Mouse (Mus musculus) MEL (cell line): ENCODE results near the gene Ccdc141. TPM values are rescaled to one million over a fixed set of nuclear protein-coding genes. Genes with fewer than 3 reads are reported as not detected.

Source experiments
- DNase-seq: peaks from one replicate; pipeline ENCODE4 v3.0.0; 2011; ENCODE audit warnings: low read depth, low spot score
- H3K27ac ChIP-seq: 2 replicates; pipeline ENCODE4 v1.5.1; 2012; ENCODE audit warnings: low read depth, mild to moderate bottlenecking, control low read depth, low read length, moderate library complexity; ENCODE audit not compliant: control insufficient read depth
- H3K27me3 ChIP-seq, 2 experiments: fragments of 150-350 bp in 1 of 2; sonication (generic) in 1 of 2; 2 replicates each; pipeline ENCODE4 v1.6.1; 2012; ENCODE audit warnings: low read length in 2 of 2, mild to moderate bottlenecking in 2 of 2, improper control_type of control experiment in 1 of 2, moderate library complexity in 1 of 2; ENCODE audit not compliant: insufficient read depth in 2 of 2, control insufficient read depth in 1 of 2
- H3K36me3 ChIP-seq, 2 experiments: 2 replicates each; pipeline ENCODE4 v1.6.1; 2012 to 2014; ENCODE audit warnings: low read length in 2 of 2, improper control_type of control experiment in 1 of 2, inconsistent platforms in 1 of 2, mild to moderate bottlenecking in 1 of 2; ENCODE audit not compliant: insufficient read depth in 2 of 2, control insufficient read depth in 1 of 2
- H3K4me1 ChIP-seq, 2 experiments: fragments of 150-350 bp in 1 of 2; sonication (generic) in 1 of 2; 2 replicates each; pipeline ENCODE4 v1.6.1; 2012; ENCODE audit warnings: low read length in 2 of 2, improper control_type of control experiment in 1 of 2, mild to moderate bottlenecking in 1 of 2; ENCODE audit not compliant: insufficient read depth in 2 of 2, control insufficient read depth in 1 of 2
- H3K4me3 ChIP-seq, 2 experiments: fragments of 150-350 bp in 1 of 2; sonication (generic) in 1 of 2; 2 replicates each; pipeline ENCODE4 v1.5.1; 2012; ENCODE audit warnings: low read depth in 2 of 2, low read length in 2 of 2, mild to moderate bottlenecking in 2 of 2, moderate library complexity in 2 of 2, control low read depth in 1 of 2, improper control_type of control experiment in 1 of 2; ENCODE audit not compliant: control insufficient read depth in 1 of 2, insufficient read depth in 1 of 2
- H3K79me2 ChIP-seq: 2 replicates; pipeline ENCODE4 v1.6.1; 2012; ENCODE audit warnings: mild to moderate bottlenecking, low read length, moderate library complexity; ENCODE audit not compliant: control insufficient read depth, poor library complexity, insufficient read depth
- H3K9ac ChIP-seq: 2 replicates; pipeline ENCODE4 v1.6.1; 2012; ENCODE audit warnings: low read depth, mild to moderate bottlenecking, control low read depth, low read length, moderate library complexity; ENCODE audit not compliant: control insufficient read depth, poor library complexity, severe bottlenecking
- H3K9me3 ChIP-seq: fragments of 150-350 bp; sonication (generic); replicated peaks from 2 replicates; pipeline ENCODE4 v1.6.1; 2012; ENCODE audit warnings: mild to moderate bottlenecking, low read length, improper control_type of control experiment, moderate library complexity; ENCODE audit not compliant: insufficient read depth
- BHLHE40 ChIP-seq: IDR thresholded peaks from 2 replicates; pipeline ENCODE4 v1.6.1; 2012; ENCODE audit warnings: low read depth, mild to moderate bottlenecking, inconsistent platforms, low read length, improper control_type of control experiment, borderline replicate concordance
- CTCF ChIP-seq, 3 experiments: IDR thresholded peaks in 2 of 3; conservative IDR thresholded peaks in 1 of 3; 2 replicates each; pipeline ENCODE4 v1.5.1; 2011 to 2012; ENCODE audit warnings: low read length in 3 of 3, low read depth in 2 of 3, mild to moderate bottlenecking in 2 of 3, improper control_type of control experiment in 1 of 3, inconsistent platforms in 1 of 3, mixed read lengths in 1 of 3, moderate library complexity in 1 of 3; ENCODE audit not compliant: control insufficient read depth in 1 of 3, insufficient read depth in 1 of 3, poor library complexity in 1 of 3, severe bottlenecking in 1 of 3
- E2F4 ChIP-seq: IDR thresholded peaks from 2 replicates; pipeline ENCODE4 v1.6.1; 2011; ENCODE audit warnings: low read depth, low read length, improper control_type of control experiment, borderline replicate concordance
- EP300 ChIP-seq, 2 experiments: IDR thresholded peaks; 2 replicates each; pipeline ENCODE4 v1.6.1; 2011; ENCODE audit warnings: improper control_type of control experiment in 2 of 2, low read length in 2 of 2, low read depth in 1 of 2, mild to moderate bottlenecking in 1 of 2
- GABPA ChIP-seq: IDR thresholded peaks from 2 replicates; pipeline ENCODE4 v1.6.1; 2012; ENCODE audit warnings: low read depth, mild to moderate bottlenecking, inconsistent platforms, low read length, improper control_type of control experiment, moderate library complexity
- GATA1 ChIP-seq: IDR thresholded peaks from 2 replicates; pipeline ENCODE4 v1.6.1; 2011; ENCODE audit warnings: low read depth, low read length, improper control_type of control experiment
- HCFC1 ChIP-seq: IDR thresholded peaks from 2 replicates; pipeline ENCODE4 v1.6.1; 2012; ENCODE audit warnings: low read depth, mild to moderate bottlenecking, inconsistent platforms, low read length, improper control_type of control experiment, moderate library complexity
- MAX ChIP-seq: IDR thresholded peaks from 2 replicates; pipeline ENCODE4 v1.6.1; 2011; ENCODE audit warnings: low read length, improper control_type of control experiment
- MYB ChIP-seq: IDR thresholded peaks from 2 replicates; pipeline ENCODE4 v1.6.1; 2011; ENCODE audit warnings: mild to moderate bottlenecking, low read depth, low read length, improper control_type of control experiment
- MYC ChIP-seq: IDR thresholded peaks from 2 replicates; pipeline ENCODE4 v1.6.1; 2011; ENCODE audit warnings: low read depth, mild to moderate bottlenecking, low read length, improper control_type of control experiment, moderate library complexity
- NELFE ChIP-seq: IDR thresholded peaks from 2 replicates; pipeline ENCODE4 v1.6.1; 2011; ENCODE audit warnings: low read depth, low read length, improper control_type of control experiment
- NRF1 ChIP-seq: IDR thresholded peaks from 2 replicates; pipeline ENCODE4 v1.6.1; 2014; ENCODE audit warnings: low read depth, mild to moderate bottlenecking, inconsistent platforms, low read length, improper control_type of control experiment, moderate library complexity; ENCODE audit not compliant: poor library complexity, insufficient read depth, severe bottlenecking
- POLR2A ChIP-seq, 2 experiments: IDR thresholded peaks; 2 replicates each; pipeline ENCODE4 v1.6.1; 2011 to 2012; ENCODE audit warnings: low read length in 2 of 2, mild to moderate bottlenecking in 2 of 2, control low read depth in 1 of 2, improper control_type of control experiment in 1 of 2, low read depth in 1 of 2, moderate library complexity in 1 of 2; ENCODE audit not compliant: control insufficient read depth in 1 of 2, insufficient read depth in 1 of 2, poor library complexity in 1 of 2
- POLR2AphosphoS2 ChIP-seq: IDR thresholded peaks from 2 replicates; pipeline ENCODE4 v1.6.1; 2011; ENCODE audit warnings: low read length, improper control_type of control experiment
- RAD21 ChIP-seq: IDR thresholded peaks from 2 replicates; pipeline ENCODE4 v1.6.1; 2011; ENCODE audit warnings: mild to moderate bottlenecking, low read depth, low read length, improper control_type of control experiment
- USF1 ChIP-seq: IDR thresholded peaks from 2 replicates; pipeline ENCODE4 v1.6.1; 2014; ENCODE audit warnings: low read depth, mild to moderate bottlenecking, inconsistent platforms, low read length, improper control_type of control experiment, moderate library complexity
- USF2 ChIP-seq, 2 experiments: IDR thresholded peaks; 2 replicates each; pipeline ENCODE4 v1.6.1; 2011 to 2012; ENCODE audit warnings: improper control_type of control experiment in 2 of 2, low read length in 2 of 2, borderline replicate concordance in 1 of 2, inconsistent platforms in 1 of 2, low read depth in 1 of 2, mild to moderate bottlenecking in 1 of 2; ENCODE audit not compliant: insufficient read depth in 1 of 2
- ZKSCAN1 ChIP-seq: IDR thresholded peaks from 2 replicates; pipeline ENCODE4 v1.6.1; 2012; ENCODE audit warnings: low read depth, mild to moderate bottlenecking, inconsistent platforms, low read length, improper control_type of control experiment, moderate library complexity
- ZMIZ1 ChIP-seq: IDR thresholded peaks from 2 replicates; pipeline ENCODE4 v1.6.1; 2012; ENCODE audit warnings: low read depth, mild to moderate bottlenecking, inconsistent platforms, low read length, improper control_type of control experiment, moderate library complexity
- polyA plus RNA-seq, 2 experiments: library from polyadenylated mRNA; stranded (reverse) in 1 of 2; unstranded in 1 of 2; fragments of >175 nt in 1 of 2; fragments of >200 nt in 1 of 2; gene quantifications; 2 replicates each; pipeline versions ENCODE4 v1.2.1 to v1.2.4; 2012; ENCODE audit warnings: low replicate concordance in 2 of 2, low read depth in 1 of 2; ENCODE audit not compliant: insufficient read length in 2 of 2, insufficient read depth in 1 of 2, missing spikeins in 1 of 2
- total RNA-seq: library from RNA; depleted of rRNA; stranded (reverse); fragments of 300-350 nt; gene quantifications from 2 replicates; pipeline ENCODE4 v1.2.3, GENCODE M21; 2012

Ccdc141 gene
- total and polyA plus RNA-seq, 3 experiments: 0.54 to 1.1 TPM; not detected in 1

- Histone ChIP-seq H3K27me3 (no peaks in the 10 kb centered on the region), H3K27ac (no peak overlapping the region), H3K79me2 (no peaks in the 10 kb centered on the region), H3K36me3 (peaks cover 0 to 3% of the 10 kb centered on the region in 2 experiments; a peak in 2 of 4 replicates), H3K9me3 (no peaks in the 10 kb centered on the region), H3K4me3 (no peak overlapping the region), H3K4me1 (no peaks in the 10 kb centered on the region; a peak in 1 of 4 replicates), H3K9ac (no peak overlapping the region)
- no peak for DNase-seq
- TF ChIP-seq MYB (no peak), USF1 (no peak), E2F4 (no peak), POLR2AphosphoS2 (no peak), MAX (no peak), HCFC1 (no peak), EP300 (IDR thresholded peaks at IDR 0.05; ENCODE audit: low read depth in 1 of 2, low read length in 2 of 2) (no peak), GABPA (no peak), RAD21 (no peak), ZKSCAN1 (no peak), ZMIZ1 (no peak), CTCF (IDR thresholded peaks at IDR 0.05 in 2 of 3, conservative IDR thresholded peaks at IDR 0.05 in 1 of 3; ENCODE audit: control insufficient read depth in 1 of 3, insufficient read depth in 1 of 3, low read depth in 2 of 3, low read length in 3 of 3, poor library complexity in 1 of 3, severe bottlenecking in 1 of 3) (no peak), POLR2A (IDR thresholded peaks at IDR 0.05; ENCODE audit: control insufficient read depth in 1 of 2, insufficient read depth in 1 of 2, low read depth in 1 of 2, low read length in 2 of 2, poor library complexity in 1 of 2) (no peak), BHLHE40 (no peak), NELFE (no peak), NRF1 (no peak), GATA1 (no peak), MYC (no peak), USF2 (IDR thresholded peaks at IDR 0.05; ENCODE audit: borderline replicate concordance in 1 of 2, insufficient read depth in 1 of 2, low read depth in 1 of 2, low read length in 2 of 2) (no peak)
- TF ChIP-seq, all 39 proteins: peak for 0
These were observed 1.2 kb upstream of the Ccdc141 start for GRCm38 (mm10) chr2:77171444-77172240.
